8 mouse cellular contexts compared by ENCODE assay signal in genomic region chr3:89315930-89316831, GRCm38 (mm10). TPM values are rescaled to one million over a fixed set of nuclear protein-coding genes. Genes with fewer than 3 reads are reported as not detected.
DNase-seq lines count a peak whose midpoint lies in the region; ATAC-seq and TF ChIP-seq lines count a peak whose summit lies in the region.

No protein-coding gene starts in this region.

- no peak for DNase-seq in heart, postnatal 14 days
- no peak for DNase-seq in ES-E14 (ENCODE audit: low read depth, low spot score)
- DNase-seq in left cerebral cortex, postnatal 14 days (ENCODE audit: low spot score in 2 of 2), result no peak
- no peak for DNase-seq in spleen, adult 12 weeks (ENCODE audit: low spot score)

- ATAC-seq in heart, embryonic 13.5 days (ENCODE audit: extremely low read depth, insufficient number of reproducible peaks, low FRiP score, low TSS enrichment), result no peak
- peak; percentile 16; the same call in 1 of the 2 replicates for ATAC-seq in forebrain, embryonic 13.5 days
- no peak for ATAC-seq in limb, embryonic 13.5 days (ENCODE audit: low FRiP score, low read depth)

- peak overlapping the region; percentile 45 for H3K4me3 ChIP-seq in heart, embryonic 13.5 days
- H3K4me3 ChIP-seq in ES-E14 (ENCODE audit: insufficient read depth in 1 of 2, low read depth in 1 of 2, low read length in 2 of 2, poor library complexity in 1 of 2, severe bottlenecking in 1 of 2), result peak overlapping the region; percentile 21 to 40
- H3K4me3 ChIP-seq in forebrain, embryonic 13.5 days, result peak overlapping the region; percentile 22
- H3K4me3 ChIP-seq in limb, embryonic 13.5 days, result peak overlapping the region; percentile 31
- H3K4me3 ChIP-seq in olfactory bulb, adult 2 months (ENCODE audit: insufficient read depth, low read depth, low read length), result no peak overlapping the region

- WGBS in heart, embryonic 13.5 days, result 20% methylated on average over 40 of the region's 40 CpGs
- 6% methylated on average over 40 of the region's 40 CpGs for WGBS in forebrain, embryonic 13.5 days
- WGBS in limb, embryonic 13.5 days, result 14% methylated on average over 40 of the region's 40 CpGs
- 15% methylated on average over 40 of the region's 40 CpGs for WGBS in olfactory bulb, adult 2 months

- peak overlapping the region; percentile 69 for H3K4me2 ChIP-seq in heart, embryonic 13.5 days
- H3K4me2 ChIP-seq in forebrain, embryonic 13.5 days, result peak overlapping the region; percentile 56
- peak overlapping the region; percentile 64 for H3K4me2 ChIP-seq in limb, embryonic 13.5 days (replicated peaks)

- H3K4me1 ChIP-seq in heart, embryonic 13.5 days, result peaks cover 51% of the 10 kb centered on the region
- H3K4me1 ChIP-seq in ES-E14 (ENCODE audit: control insufficient read depth in 2 of 2, insufficient read depth in 2 of 2, low read length in 2 of 2, poor library complexity in 1 of 2), result peaks cover 0 to 22% of the 10 kb centered on the region in 2 experiments; a peak in 2 of 4 replicates
- H3K4me1 ChIP-seq in forebrain, embryonic 13.5 days, result peaks cover 58% of the 10 kb centered on the region
- peaks cover 55% of the 10 kb centered on the region for H3K4me1 ChIP-seq in limb, embryonic 13.5 days
- H3K4me1 ChIP-seq in olfactory bulb, adult 2 months (ENCODE audit: control insufficient read depth, insufficient read depth, low read length), result peaks cover 61% of the 10 kb centered on the region

- H3K27me3 ChIP-seq in heart, embryonic 13.5 days (replicated peaks), result peaks cover 53% of the 10 kb centered on the region
- H3K27me3 ChIP-seq in forebrain, embryonic 13.5 days, result peaks cover 50% of the 10 kb centered on the region
- H3K27me3 ChIP-seq in limb, embryonic 13.5 days, result peaks cover 39% of the 10 kb centered on the region

- TF ChIP-seq CTCF in olfactory bulb, adult 2 months (IDR thresholded peaks at IDR 0.05; ENCODE audit: insufficient read depth, low read depth, low read length), result 0 out of 2 replicates have a peak, but pooled peaks have one; percentile 3

- H3K9me3 ChIP-seq in heart, embryonic 13.5 days, result no peaks in the 10 kb centered on the region; the same call in 1 of the 2 replicates
- no peaks in the 10 kb centered on the region for H3K9me3 ChIP-seq in ES-E14 (ENCODE audit: control insufficient read depth, insufficient read depth, low read depth, low read length)
- H3K9me3 ChIP-seq in forebrain, embryonic 13.5 days (replicated peaks), result no peaks in the 10 kb centered on the region
- no peaks in the 10 kb centered on the region for H3K9me3 ChIP-seq in limb, embryonic 13.5 days

- peak overlapping the region; percentile 71 for H3K9ac ChIP-seq in heart, embryonic 13.5 days
- peak overlapping the region; percentile 9; the same call in 1 of the 2 replicates for H3K9ac ChIP-seq in ES-E14 (ENCODE audit: insufficient read depth, low read depth, low read length, poor library complexity, severe bottlenecking)
- peak overlapping the region; percentile 53; the same call in 1 of the 2 replicates for H3K9ac ChIP-seq in forebrain, embryonic 13.5 days
- H3K9ac ChIP-seq in limb, embryonic 13.5 days, result peak overlapping the region; percentile 45; the same call in 1 of the 2 replicates

- in situ Hi-C loops in ES-E14 (cut with MboI; ENCODE audit: low sequenced_read_pairs in 2 of 2, unreplicated experiment in 2 of 2), result no loop called here

- intact Hi-C loops in heart, postnatal 14 days (cut with DNase I), result loop anchor here (2.0 kb wide), 2 partner anchors 39 to 169 kb away; no protein-coding TSS in a partner anchor
- intact Hi-C loops in left cerebral cortex, postnatal 14 days (cut with DNase I), result loop anchor here (1.0 to 5.0 kb wide), 2 partner anchors 24 to 36 kb away; no protein-coding TSS in a partner anchor

- TF ChIP-seq POLR2A in olfactory bulb, adult 2 months (IDR thresholded peaks at IDR 0.05; ENCODE audit: insufficient read depth, low read depth, low read length), result no peak

- H3K36me3 ChIP-seq in heart, embryonic 13.5 days, result no peaks in the 10 kb centered on the region
- H3K36me3 ChIP-seq in ES-E14 (ENCODE audit: control insufficient read depth, insufficient read depth, low read length, poor library complexity, severe bottlenecking), result no peaks in the 10 kb centered on the region
- no peaks in the 10 kb centered on the region for H3K36me3 ChIP-seq in forebrain, embryonic 13.5 days (ENCODE audit: poor library complexity, severe bottlenecking)
- H3K36me3 ChIP-seq in limb, embryonic 13.5 days, result peaks cover 5% of the 10 kb centered on the region; the same call in 1 of the 2 replicates

- no peak overlapping the region for H3K27ac ChIP-seq in heart, embryonic 13.5 days (replicated peaks)
- no peak overlapping the region; the same call in 1 of the 2 replicates for H3K27ac ChIP-seq in ES-E14 (ENCODE audit: insufficient read depth, low read depth, low read length, poor library complexity, severe bottlenecking)
- H3K27ac ChIP-seq in forebrain, embryonic 13.5 days, result no peak overlapping the region
- no peak overlapping the region for H3K27ac ChIP-seq in limb, embryonic 13.5 days
- H3K27ac ChIP-seq in olfactory bulb, adult 2 months (ENCODE audit: insufficient read depth, low read depth, low read length), result no peak overlapping the region

TF ChIP-seq in ES-E14, 5 proteins besides CTCF, POLR2A, EP300 and RAD21:
- TF ChIP-seq HCFC1 (IDR thresholded peaks at IDR 0.05; ENCODE audit: borderline replicate concordance, insufficient read depth, low read length), result no peak
- no peak for TF ChIP-seq MAFK (IDR thresholded peaks at IDR 0.05; ENCODE audit: insufficient read depth, low read depth, low read length)
- TF ChIP-seq CHD2 (IDR thresholded peaks at IDR 0.05; ENCODE audit: low read depth, low read length), result no peak
- no peak for TF ChIP-seq ZNF384 (IDR thresholded peaks at IDR 0.05; ENCODE audit: low read depth, low read length)
- TF ChIP-seq ZC3H11A (IDR thresholded peaks at IDR 0.05; ENCODE audit: borderline replicate concordance, low read depth, low read length), result no peak

RNA-seq across cellular contexts. Expression of gene Efna3, which starts 6.6 kb away (rescaled TPM):
- polyA plus RNA-seq in heart, embryonic 13.5 days (2015; fragmentation: Nextera tagmentation; extraction: Ambion mirVana), result 1.8 and 1.9 TPM in 2 replicates
- total RNA-seq in heart, postnatal 14 days (2021), result not detected
- 7.5 and 12.5 TPM in 2 replicates for total RNA-seq in ES-E14 (2012; rRNA removed)
- 18.7 and 23.4 TPM in 2 replicates for polyA plus RNA-seq in forebrain, embryonic 13.5 days (2015; fragmentation: Nextera tagmentation; extraction: Ambion mirVana)
- 27.4 and 30.6 TPM in 2 replicates for polyA plus RNA-seq in limb, embryonic 13.5 days (2015; fragmentation: Nextera tagmentation; extraction: Ambion mirVana)
- not detected in 2 replicates for polyA plus RNA-seq in olfactory bulb, adult 2 months (2012; ENCODE audit: insufficient read depth, insufficient read length, low replicate concordance, missing spikeins)
- 10 to 100 TPM; 48.5 to 49.6 TPM for total RNA-seq in left cerebral cortex, postnatal 14 days (2021)

RNA-seq across cellular contexts. Expression of gene Efna4, which starts 21.6 kb away (rescaled TPM):
- polyA plus RNA-seq in heart, embryonic 13.5 days (2015; fragmentation: Nextera tagmentation; extraction: Ambion mirVana), result 9.9 and 10.2 TPM in 2 replicates
- under 1 TPM; 0.49 to 0.74 TPM for total RNA-seq in heart, postnatal 14 days (2021)
- 24.0 and 41.9 TPM in 2 replicates for total RNA-seq in ES-E14 (2012; rRNA removed)
- 16.0 and 16.3 TPM in 2 replicates for polyA plus RNA-seq in forebrain, embryonic 13.5 days (2015; fragmentation: Nextera tagmentation; extraction: Ambion mirVana)
- 49.0 and 51.6 TPM in 2 replicates for polyA plus RNA-seq in limb, embryonic 13.5 days (2015; fragmentation: Nextera tagmentation; extraction: Ambion mirVana)
- polyA plus RNA-seq in olfactory bulb, adult 2 months (2012; ENCODE audit: insufficient read depth, insufficient read length, low replicate concordance, missing spikeins), result not detected in 2 replicates
- under 1 TPM; 0.29 to 0.61 TPM for total RNA-seq in left cerebral cortex, postnatal 14 days (2021)

RNA-seq across cellular contexts. Expression of gene Adam15, which starts 33.6 kb away (rescaled TPM):
- polyA plus RNA-seq in heart, embryonic 13.5 days (2015; fragmentation: Nextera tagmentation; extraction: Ambion mirVana), result 58.3 and 58.9 TPM in 2 replicates
- total RNA-seq in heart, postnatal 14 days (2021), result 10 to 100 TPM; 80.4 to 100.0 TPM
- total RNA-seq in ES-E14 (2012; rRNA removed), result 56.3 and 59.1 TPM in 2 replicates
- 24.1 and 27.5 TPM in 2 replicates for polyA plus RNA-seq in forebrain, embryonic 13.5 days (2015; fragmentation: Nextera tagmentation; extraction: Ambion mirVana)
- 50.3 and 52.2 TPM in 2 replicates for polyA plus RNA-seq in limb, embryonic 13.5 days (2015; fragmentation: Nextera tagmentation; extraction: Ambion mirVana)
- not detected in 2 replicates for polyA plus RNA-seq in olfactory bulb, adult 2 months (2012; ENCODE audit: insufficient read depth, insufficient read length, low replicate concordance, missing spikeins)
- 10 to 100 TPM; 95.0 TPM for total RNA-seq in left cerebral cortex, postnatal 14 days (2021)

RNA-seq across cellular contexts. Expression of gene Efna1, which starts 35.2 kb away (rescaled TPM):
- 33.3 and 38.4 TPM in 2 replicates for polyA plus RNA-seq in heart, embryonic 13.5 days (2015; fragmentation: Nextera tagmentation; extraction: Ambion mirVana)
- total RNA-seq in heart, postnatal 14 days (2021), result 10 to 100 TPM; 32.4 to 34.0 TPM
- 2.1 and 9.5 TPM in 2 replicates for total RNA-seq in ES-E14 (2012; rRNA removed)
- polyA plus RNA-seq in forebrain, embryonic 13.5 days (2015; fragmentation: Nextera tagmentation; extraction: Ambion mirVana), result 9.5 and 10.9 TPM in 2 replicates
- polyA plus RNA-seq in limb, embryonic 13.5 days (2015; fragmentation: Nextera tagmentation; extraction: Ambion mirVana), result 44.0 and 46.2 TPM in 2 replicates
- not detected in 2 replicates for polyA plus RNA-seq in olfactory bulb, adult 2 months (2012; ENCODE audit: insufficient read depth, insufficient read length, low replicate concordance, missing spikeins)
- total RNA-seq in left cerebral cortex, postnatal 14 days (2021), result 1 to 10 TPM; 4.0 to 5.9 TPM

RNA-seq across cellular contexts. Expression of gene Dcst2, which starts 45.6 kb away (rescaled TPM):
- 0.08 TPM in 1 of 2 replicates, not detected in the other for polyA plus RNA-seq in heart, embryonic 13.5 days (2015; fragmentation: Nextera tagmentation; extraction: Ambion mirVana)
- not detected for total RNA-seq in heart, postnatal 14 days (2021)
- not detected in 2 replicates for total RNA-seq in ES-E14 (2012; rRNA removed)
- polyA plus RNA-seq in forebrain, embryonic 13.5 days (2015; fragmentation: Nextera tagmentation; extraction: Ambion mirVana), result 0.06 and 0.13 TPM in 2 replicates
- 0.27 and 0.34 TPM in 2 replicates for polyA plus RNA-seq in limb, embryonic 13.5 days (2015; fragmentation: Nextera tagmentation; extraction: Ambion mirVana)
- polyA plus RNA-seq in olfactory bulb, adult 2 months (2012; ENCODE audit: insufficient read depth, insufficient read length, low replicate concordance, missing spikeins), result not detected in 2 replicates
- total RNA-seq in left cerebral cortex, postnatal 14 days (2021), result under 1 TPM; 0.34 to 0.35 TPM

Comparison
In these comparisons a context has a peak if more than half of its experiments do, and no peak if none do; other contexts are left out.
1. H3K9ac ChIP-seq: peak in every context shown above with its lines; median percentile 71 in heart, embryonic 13.5 days; 53 in forebrain, embryonic 13.5 days; 45 in limb, embryonic 13.5 days; 9 in ES-E14.
2. RNA of gene Efna4, which starts 21.6 kb away (polyA plus RNA-seq): 49.0 to 51.6 TPM in limb, embryonic 13.5 days, 16.0 to 16.3 TPM in forebrain, embryonic 13.5 days and 9.9 to 10.2 TPM in heart, embryonic 13.5 days; not detected in olfactory bulb, adult 2 months; every median in the first group is over 10 times any median in the second.
3. Peak in every context shown above with its lines, with median percentiles within 50 percentile points of each other: H3K4me2 ChIP-seq.